Mouse (Mus musculus) kidney, embryonic 14.5 days (tissue): Measurements from ENCODE around the gene Sec1. TPM values are rescaled to one million over a fixed set of nuclear protein-coding genes. Genes with fewer than 3 reads are reported as not detected.

Source experiments
- ATAC-seq: fragments of 200-750 bp; cut with Nextera tagmentation; 2 replicates; pipeline ENCODE4 v1.8.0; 2017; ENCODE audit warnings: moderate number of reproducible peaks, mild to moderate bottlenecking, moderate TSS enrichment, moderate library complexity; ENCODE audit not compliant: low FRiP score, low TSS enrichment
- H3K27ac ChIP-seq: fragments of 300-500 bp; sonication (generic); 2 replicates; pipeline ENCODE4 v1.5.1; 2014; ENCODE audit warnings: low read depth, mild to moderate bottlenecking, low read length, moderate library complexity, mixed read lengths
- H3K27me3 ChIP-seq: fragments of 300-500 bp; sonication (generic); 2 replicates; pipeline ENCODE4 v1.6.1; 2014; ENCODE audit warnings: mild to moderate bottlenecking, low read length; ENCODE audit not compliant: control insufficient read depth, insufficient read depth
- H3K36me3 ChIP-seq: fragments of 300-500 bp; sonication (generic); 2 replicates; pipeline ENCODE4 v1.6.1; 2014; ENCODE audit warnings: low read length, mixed read lengths; ENCODE audit not compliant: control insufficient read depth, insufficient read depth
- H3K4me1 ChIP-seq: fragments of 300-500 bp; sonication (generic); 2 replicates; pipeline ENCODE4 v1.6.1; 2014; ENCODE audit warnings: low read length, mixed read lengths; ENCODE audit not compliant: control insufficient read depth, insufficient read depth
- H3K4me2 ChIP-seq: fragments of 300-500 bp; sonication (generic); replicated peaks from 2 replicates; pipeline ENCODE4 v1.6.1; 2014; ENCODE audit warnings: low read depth, mild to moderate bottlenecking, low read length
- H3K4me3 ChIP-seq: fragments of 300-500 bp; sonication (generic); 2 replicates; pipeline ENCODE4 v1.5.1; 2014; ENCODE audit warnings: mild to moderate bottlenecking, low read length
- H3K9ac ChIP-seq: fragments of 300-500 bp; sonication (generic); 2 replicates; pipeline ENCODE4 v1.6.1; 2014; ENCODE audit warnings: low read depth, mild to moderate bottlenecking, low read length, moderate library complexity
- H3K9me3 ChIP-seq: fragments of 300-500 bp; sonication (generic); 2 replicates; pipeline ENCODE4 v1.6.1; 2016; ENCODE audit warnings: low read length; ENCODE audit not compliant: control insufficient read depth
- WGBS: fragments of 180-500 bp; shearing (Covaris S2); extraction: QIAGEN DNeasy Blood & Tissue Kit; methylation state at CpG from one replicate; pipeline ENCODE4 v1.1.7; 2014; 5-methylcytosine and 5-hydroxymethylcytosine counted together
- polyA plus RNA-seq: library from polyadenylated mRNA; unstranded; fragments of >200 nt; fragmentation: Nextera tagmentation; extraction: Ambion mirVana; gene quantifications from 2 replicates; pipeline ENCODE4 v1.2.1, GENCODE M21; 2014

Sec1 gene
- polyA plus RNA-seq, 1 experiment from 2014 or later = 0.28 TPM

DNA sequence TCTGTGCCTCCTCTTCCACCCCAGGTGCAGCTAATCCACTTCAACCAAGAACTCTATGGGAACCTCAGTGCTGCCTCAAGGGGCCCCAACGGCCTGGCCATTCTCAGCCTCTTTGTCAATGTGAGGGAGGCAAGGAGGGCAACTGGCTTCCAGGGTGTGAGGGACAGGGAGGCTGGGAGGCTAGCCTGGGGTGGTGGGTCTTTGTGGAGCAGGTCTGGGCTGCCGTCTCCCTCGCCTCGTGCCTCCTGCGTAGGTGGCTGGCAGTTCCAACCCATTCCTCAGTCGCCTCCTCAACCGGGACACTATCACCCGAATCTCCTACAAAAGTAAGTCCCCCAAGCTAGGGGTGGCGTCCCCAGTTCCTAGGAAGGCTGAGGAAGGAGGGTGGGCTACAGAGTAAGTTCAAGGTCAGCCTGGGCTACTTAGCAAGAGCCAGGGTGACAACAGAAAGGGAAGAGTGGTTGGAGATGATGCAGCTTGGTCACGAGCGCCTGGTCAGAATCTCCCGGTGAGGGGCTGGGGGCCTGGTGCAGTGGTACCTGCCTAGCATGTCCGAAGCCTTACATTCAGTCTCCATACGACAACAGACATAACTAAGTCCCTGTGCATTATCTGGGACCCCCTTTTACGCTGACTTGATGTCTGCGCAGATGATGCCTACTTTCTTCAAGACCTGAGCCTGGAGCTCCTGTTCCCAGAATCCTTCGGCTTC, 8.8 kb upstream of the Sec1 start:
- Histone ChIP-seq H3K9ac (no peak overlapping the region), H3K36me3 (no peaks in the 10 kb centered on the region), H3K9me3 (no peaks in the 10 kb centered on the region), H3K4me2 (no peak overlapping the region), H3K27ac (no peak overlapping the region), H3K4me1 (peaks cover 39% of the 10 kb centered on the region), H3K27me3 (peaks cover 12% of the 10 kb centered on the region), H3K4me3 (no peak overlapping the region)
- 92% methylated on average over 17 of the region's 17 CpGs for WGBS
- ATAC-seq = no peak

DNA sequence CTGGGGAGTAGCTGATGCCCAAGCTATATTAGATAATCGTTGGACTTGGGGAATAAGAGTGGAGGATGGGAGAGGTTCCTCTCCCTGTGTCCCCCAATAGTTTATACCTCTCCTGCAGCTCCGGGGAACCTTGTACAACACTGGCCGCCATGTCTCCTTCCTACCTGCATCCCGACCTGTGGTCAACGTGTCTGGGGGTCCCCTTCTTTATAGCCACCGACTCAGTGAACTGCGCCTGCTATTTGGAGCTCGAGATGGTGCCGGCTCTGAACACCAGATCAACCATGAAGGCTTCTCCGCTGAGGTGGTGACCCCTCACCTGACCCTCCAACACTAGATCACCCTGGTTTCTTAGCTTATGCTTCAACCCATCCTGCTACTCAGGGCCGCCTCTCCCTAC, 8.1 kb upstream of the Sec1 start:
- no peak overlapping the region for H3K27ac ChIP-seq
- H3K4me1 ChIP-seq = peaks cover 33% of the 10 kb centered on the region
- H3K4me3 ChIP-seq = no peak overlapping the region
- H3K36me3 ChIP-seq = no peaks in the 10 kb centered on the region
- no peak overlapping the region for H3K4me2 ChIP-seq
- H3K9ac ChIP-seq = no peak overlapping the region
- 89% methylated on average over 11 of the region's 11 CpGs for WGBS
- H3K27me3 ChIP-seq = peaks cover 12% of the 10 kb centered on the region
- no peak for ATAC-seq
- no peaks in the 10 kb centered on the region for H3K9me3 ChIP-seq

DNA sequence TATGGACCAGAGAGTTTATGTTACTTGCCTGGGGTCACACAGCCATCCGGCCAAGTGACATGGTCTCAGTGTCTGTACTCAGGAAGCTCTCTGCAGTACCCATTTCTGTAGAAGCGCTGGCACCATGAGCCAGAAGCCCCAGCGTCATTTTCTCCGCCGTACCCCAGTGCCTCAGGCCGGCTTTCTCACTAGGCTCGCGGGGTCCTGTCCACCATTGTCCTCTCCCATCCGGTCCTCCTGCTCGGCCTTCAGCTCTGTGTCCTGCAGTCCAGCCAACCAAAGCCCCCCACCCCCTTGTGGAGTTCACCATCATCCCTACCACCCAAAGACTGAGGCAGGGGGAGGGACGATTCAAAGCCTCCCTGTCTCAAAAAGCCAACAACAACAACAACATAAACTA, 7.4 kb upstream of the Sec1 start:
- whole genome bisulfite sequencing = 89% methylated on average over 11 of the region's 11 CpGs
- ATAC-seq = no peak
- Histone ChIP-seq H3K27me3 (peaks cover 12% of the 10 kb centered on the region), H3K4me3 (no peak overlapping the region), H3K4me2 (peak overlapping the region; percentile 92), H3K36me3 (no peaks in the 10 kb centered on the region), H3K9me3 (no peaks in the 10 kb centered on the region), H3K9ac (peak overlapping the region; percentile 54; the same call in 1 of the 2 replicates), H3K4me1 (peaks cover 29% of the 10 kb centered on the region), H3K27ac (no peak overlapping the region)

DNA sequence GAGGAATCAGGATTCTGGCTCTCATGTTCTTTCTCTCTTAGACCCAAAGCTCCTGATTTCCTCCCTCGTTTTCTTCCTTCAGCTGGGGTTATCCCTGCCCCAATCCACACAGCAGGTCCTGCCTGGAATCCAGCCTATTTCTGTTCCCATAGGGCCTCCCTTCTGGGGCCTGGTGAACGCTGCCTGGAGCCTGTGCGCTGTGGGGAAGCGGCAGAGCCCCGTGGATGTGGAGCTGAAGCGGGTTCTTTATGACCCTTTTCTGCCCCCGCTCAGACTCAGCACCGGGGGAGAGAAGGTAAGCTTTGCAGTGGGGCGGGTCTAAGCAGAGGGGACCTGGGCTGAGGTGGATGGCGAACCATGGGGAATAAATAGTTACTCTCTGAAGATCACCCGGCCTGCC, 6.9 kb upstream of the Sec1 start:
- no peak for ATAC-seq
- WGBS = 30% methylated on average over 11 of the region's 11 CpGs
- peak overlapping the region; percentile 22 for H3K4me3 ChIP-seq
- peak overlapping the region; percentile 30; the same call in 1 of the 2 replicates for H3K27ac ChIP-seq
- H3K4me1 ChIP-seq = peaks cover 29% of the 10 kb centered on the region
- peaks cover 12% of the 10 kb centered on the region for H3K27me3 ChIP-seq
- H3K9ac ChIP-seq = peak overlapping the region; percentile 54
- H3K36me3 ChIP-seq = no peaks in the 10 kb centered on the region
- H3K9me3 ChIP-seq = no peaks in the 10 kb centered on the region
- H3K4me2 ChIP-seq = peak overlapping the region; percentile 92

DNA sequence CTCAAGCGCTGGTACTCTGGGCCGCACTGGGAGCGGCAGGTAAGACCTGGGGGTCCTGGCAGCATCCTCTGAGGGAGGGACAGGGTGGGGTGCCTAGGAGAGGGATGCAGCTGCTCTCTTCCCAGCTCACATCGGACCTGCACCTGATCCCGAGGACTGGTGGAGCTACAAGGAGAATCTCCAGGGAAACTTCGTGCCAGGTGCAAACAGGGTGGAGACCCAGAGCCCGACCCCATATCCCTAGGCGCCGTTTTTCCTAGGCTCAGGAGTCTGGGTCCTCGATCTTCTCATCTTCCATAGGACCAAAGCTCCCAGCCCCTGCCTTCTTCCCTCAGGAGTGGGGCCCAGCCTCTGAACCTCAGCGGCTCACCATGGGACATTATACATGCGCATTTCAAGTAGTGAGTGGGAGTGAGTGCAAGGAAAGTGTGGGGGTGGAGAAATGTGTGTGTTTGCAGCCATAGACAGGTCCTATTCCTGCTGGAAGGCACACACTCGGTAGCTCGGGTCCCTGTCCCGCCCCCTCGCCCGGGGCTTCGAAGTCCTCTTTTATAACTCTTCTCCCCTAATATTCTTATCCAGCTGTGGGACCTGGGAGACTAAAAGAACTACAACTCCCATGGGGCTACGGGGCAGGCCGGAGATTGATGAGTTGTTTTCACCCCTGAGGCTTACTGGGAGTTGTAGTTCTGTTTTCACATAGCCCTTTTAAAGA, 6.3 kb upstream of the Sec1 start:
- peak overlapping the region; percentile 92 for H3K4me2 ChIP-seq
- H3K4me1 ChIP-seq = peaks cover 23% of the 10 kb centered on the region
- no peaks in the 10 kb centered on the region for H3K9me3 ChIP-seq
- H3K27ac ChIP-seq = no peak overlapping the region
- H3K36me3 ChIP-seq = no peaks in the 10 kb centered on the region
- ATAC-seq = peak; percentile 12; the same call in 1 of the 2 replicates
- H3K9ac ChIP-seq = peak overlapping the region; percentile 54
- under 1% methylated on average over 20 of the region's 20 CpGs for WGBS
- H3K4me3 ChIP-seq = peak overlapping the region; percentile 44
- peaks cover 12% of the 10 kb centered on the region for H3K27me3 ChIP-seq

DNA sequence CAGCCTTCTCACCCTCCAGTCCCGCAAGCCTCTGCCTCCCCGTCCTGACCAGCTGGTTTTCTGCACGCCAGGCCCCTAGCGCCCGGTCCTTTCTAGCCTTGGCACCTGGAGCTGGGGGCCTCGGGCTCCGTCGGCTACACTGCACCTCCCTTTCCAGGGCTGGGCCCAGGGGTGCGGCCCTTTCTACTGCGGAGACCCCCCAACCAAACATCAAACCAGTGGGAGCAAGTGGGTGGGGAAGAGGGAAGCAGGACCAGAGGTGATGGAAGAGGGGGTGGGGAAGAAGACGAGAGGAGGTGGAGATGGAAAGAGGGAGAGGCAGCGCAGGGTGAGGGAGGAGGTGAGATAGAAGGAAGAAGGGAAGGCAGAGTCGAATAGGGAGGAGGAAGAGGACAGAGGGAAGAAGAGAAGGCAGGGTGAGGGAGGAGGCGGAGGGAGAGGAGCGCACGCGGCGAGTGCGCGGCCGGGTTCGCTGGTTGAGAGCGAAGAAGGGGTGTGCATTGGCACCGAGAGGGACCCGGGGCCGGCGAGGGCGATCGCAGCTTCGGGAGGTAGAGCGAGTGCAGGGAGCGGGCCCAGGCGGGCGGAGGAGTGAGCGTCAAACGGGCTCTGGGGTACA, 5.4 kb upstream of the Sec1 start, which contains the start of gene Car11:
Gene Car11 (plus strand): TSS at position 321 of the 619 bp plus-strand sequence.
- Histone ChIP-seq H3K36me3 (no peaks in the 10 kb centered on the region), H3K9ac (peak within 1 kb of the TSS; percentile 53), H3K9me3 (no peaks in the 10 kb centered on the region), H3K4me3 (peak within 1 kb of the TSS; percentile 44), H3K27me3 (peaks cover 12% of the 10 kb centered on the region), H3K27ac (no peak within 1 kb of the TSS), H3K4me2 (peak within 1 kb of the TSS; percentile 92), H3K4me1 (peaks cover 21% of the 10 kb centered on the region)
- ATAC-seq = no peak
- 2% methylated on average over 36 of the region's 36 CpGs for WGBS

DNA sequence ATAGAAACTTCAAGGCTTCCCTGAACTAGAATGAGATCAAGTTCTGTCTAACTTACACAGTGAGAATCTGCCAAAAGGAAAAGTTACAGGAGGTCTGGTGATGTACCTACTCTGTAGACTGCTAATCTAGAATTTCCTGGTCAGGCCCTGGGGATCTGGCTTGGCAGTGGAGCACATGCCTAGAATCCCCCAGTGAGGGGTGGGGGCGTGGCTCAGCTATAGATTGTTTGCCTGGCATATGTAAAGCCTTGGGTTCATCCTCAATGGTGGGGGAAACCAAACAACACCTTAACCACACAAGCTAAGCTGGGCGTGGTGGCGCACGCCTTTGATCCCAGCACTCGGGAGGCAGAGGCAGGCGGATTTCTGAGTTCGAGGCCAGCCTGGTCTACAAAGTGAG, 3.7 kb upstream of the Sec1 start:
- Histone ChIP-seq H3K27ac (no peak overlapping the region), H3K36me3 (no peaks in the 10 kb centered on the region), H3K9me3 (no peaks in the 10 kb centered on the region), H3K4me3 (no peak overlapping the region), H3K4me2 (no peak overlapping the region), H3K4me1 (peaks cover 15% of the 10 kb centered on the region), H3K27me3 (peaks cover 12% of the 10 kb centered on the region), H3K9ac (no peak overlapping the region)
- 91% methylated on average over 5 of the region's 7 CpGs for WGBS
- ATAC-seq = no peak

DNA sequence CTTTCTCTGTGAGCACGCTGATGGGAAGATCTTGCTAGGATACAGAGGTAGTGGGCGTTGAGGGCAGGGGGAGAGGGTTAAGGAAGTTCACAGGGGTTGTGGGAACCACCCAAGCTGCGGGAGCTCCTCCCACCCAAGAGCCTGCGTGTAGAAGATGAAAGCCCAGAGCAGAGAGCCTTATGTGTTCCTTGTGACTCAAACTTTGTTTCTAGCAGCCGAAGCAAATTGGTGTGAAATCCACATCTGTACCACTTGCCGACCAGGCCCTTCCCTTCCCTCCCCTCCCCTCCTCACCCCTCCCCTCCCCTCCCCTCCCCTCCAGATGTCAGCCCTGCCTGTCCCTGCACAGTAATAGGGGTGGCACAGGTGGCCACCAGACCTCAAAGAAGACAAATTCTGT, 896 bp upstream of the Sec1 start:
- Histone ChIP-seq H3K27me3 (peaks cover 12% of the 10 kb centered on the region), H3K4me1 (peaks cover 6% of the 10 kb centered on the region), H3K27ac (no peak overlapping the region), H3K36me3 (no peaks in the 10 kb centered on the region), H3K4me2 (no peak overlapping the region), H3K9me3 (no peaks in the 10 kb centered on the region), H3K9ac (no peak overlapping the region), H3K4me3 (no peak overlapping the region)
- no peak for ATAC-seq
- 11% methylated on average over 6 of the region's 6 CpGs for WGBS

DNA sequence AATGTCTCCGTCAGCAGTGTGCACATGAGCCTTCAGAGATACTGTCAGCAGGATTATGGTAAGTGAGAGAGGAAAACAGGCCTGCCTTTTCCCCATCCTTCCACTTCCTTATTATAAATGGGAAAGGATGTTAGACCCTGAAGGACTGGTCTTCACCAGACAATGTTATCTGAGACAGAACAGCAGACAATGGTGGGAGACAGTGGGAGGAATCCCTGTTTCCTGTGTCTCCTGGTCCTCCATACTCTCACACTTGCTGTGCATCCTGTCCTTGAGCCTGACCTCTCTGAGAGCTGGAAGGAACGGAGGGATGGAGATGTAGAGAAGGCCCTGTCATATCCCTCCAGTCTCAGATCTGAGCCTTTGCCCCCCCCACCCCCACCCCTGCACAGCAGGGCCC, 1.8 kb downstream of the Sec1 start:
- Histone ChIP-seq H3K4me2 (no peak overlapping the region), H3K27ac (no peak overlapping the region), H3K36me3 (no peaks in the 10 kb centered on the region), H3K27me3 (no peaks in the 10 kb centered on the region), H3K9me3 (no peaks in the 10 kb centered on the region), H3K4me3 (no peak overlapping the region), H3K9ac (no peak overlapping the region), H3K4me1 (peaks cover 7% of the 10 kb centered on the region; the same call in 1 of the 2 replicates)
- WGBS = 77% methylated on average over 2 of the region's 2 CpGs
- ATAC-seq = no peak
